Mouse (Mus musculus): ENCODE results near the gene Mgat4b. TPM values are rescaled to one million over a fixed set of nuclear protein-coding genes. Genes with fewer than 3 reads are reported as not detected.
A peak's percentile ranks its signal among the peaks of the same experiment; 100 is the strongest.

Mgat4b gene
- polyA plus RNA-seq, 1 experiment from 2014 or later = 11.9 TPM

DNA sequence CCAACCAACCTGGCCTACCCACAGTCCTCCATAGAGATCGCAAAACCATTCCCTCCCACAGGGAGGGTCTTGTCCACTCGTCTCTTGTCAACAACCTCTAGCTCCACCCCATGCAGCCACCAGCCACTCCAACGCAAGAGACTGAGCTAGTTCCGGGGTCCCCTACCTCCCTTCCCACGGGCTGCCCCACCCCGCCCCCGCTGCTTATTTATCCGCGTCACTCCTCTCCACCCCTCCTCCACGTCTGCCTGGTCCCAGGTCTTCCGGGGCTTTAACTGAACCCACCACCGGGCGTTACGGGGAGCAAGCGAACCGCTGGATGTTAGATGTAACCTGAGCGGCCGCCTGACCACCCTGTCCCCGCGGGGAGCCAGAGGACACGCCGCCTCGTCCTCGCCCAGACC lies 587 bp upstream of the Mgat4b start:
- peaks cover 30% of the 10 kb centered on the region for H3K4me1 ChIP-seq (ENCODE audit: insufficient read depth, low read length)
- H3K36me3 ChIP-seq (ENCODE audit: insufficient read depth, low read length) = peaks cover 28% of the 10 kb centered on the region
- peak overlapping the region; percentile 98 for H3K9ac ChIP-seq (replicated peaks; ENCODE audit: low read length)
- H3K27me3 ChIP-seq (ENCODE audit: insufficient read depth, low read length) = no peaks in the 10 kb centered on the region
- H3K27ac ChIP-seq (ENCODE audit: low read length) = peak overlapping the region; percentile 99
- ATAC-seq (ENCODE audit: low FRiP score, low TSS enrichment) = peak; percentile 95
- H3K4me3 ChIP-seq (ENCODE audit: low read length) = peak overlapping the region; percentile 99
- under 1% methylated on average over 24 of the region's 24 CpGs for WGBS
- peak overlapping the region; percentile 79 for H3K4me2 ChIP-seq (replicated peaks; ENCODE audit: low read depth, low read length)
- H3K9me3 ChIP-seq (ENCODE audit: low read length) = no peaks in the 10 kb centered on the region

DNA sequence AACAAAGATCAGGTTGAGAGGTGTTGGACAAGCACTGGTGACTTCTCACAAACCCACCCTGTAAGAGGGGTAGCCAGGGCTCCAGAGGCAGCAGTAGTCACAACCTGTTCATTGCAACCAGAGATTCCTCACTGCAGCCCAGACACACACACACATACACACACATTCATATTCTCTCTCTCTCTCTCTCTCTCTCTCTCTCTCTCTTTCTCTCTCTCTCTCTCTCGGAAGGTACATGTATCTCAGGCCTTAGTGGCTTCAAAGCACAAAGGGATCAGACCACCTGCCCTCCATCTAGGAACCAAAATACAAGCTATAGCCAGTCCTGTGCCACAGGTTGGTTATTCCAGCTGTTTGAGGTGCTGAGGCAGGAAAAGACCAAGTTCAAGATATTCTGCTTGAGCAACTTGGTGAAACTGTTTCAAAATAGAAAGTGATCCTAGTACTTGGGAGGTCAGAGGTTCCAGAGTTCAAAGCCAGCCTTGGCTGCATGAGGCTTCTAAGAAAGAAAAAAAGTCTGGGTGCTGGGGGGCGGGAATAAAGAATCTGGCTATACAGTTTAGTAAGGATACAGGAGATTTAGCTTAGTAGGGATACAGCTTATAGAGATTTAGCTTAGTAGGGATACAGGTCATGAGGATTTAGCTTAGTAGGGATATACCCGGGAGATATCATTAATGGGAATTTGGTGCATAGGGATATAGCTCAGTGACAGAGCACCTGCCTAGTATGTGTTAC lies 801 bp downstream of the Mgat4b start:
- Histone ChIP-seq H3K36me3 (ENCODE audit: insufficient read depth, low read length) (peaks cover 14% of the 10 kb centered on the region), H3K4me1 (ENCODE audit: insufficient read depth, low read length) (peaks cover 40% of the 10 kb centered on the region), H3K27ac (ENCODE audit: low read length) (no peak overlapping the region), H3K4me3 (ENCODE audit: low read length) (peak overlapping the region; percentile 99), H3K9me3 (ENCODE audit: low read length) (no peaks in the 10 kb centered on the region), H3K27me3 (ENCODE audit: insufficient read depth, low read length) (no peaks in the 10 kb centered on the region), H3K9ac (replicated peaks; ENCODE audit: low read length) (peak overlapping the region; percentile 98), H3K4me2 (replicated peaks; ENCODE audit: low read depth, low read length) (peak overlapping the region; percentile 79)
- WGBS = 95% methylated on average over 3 of the region's 3 CpGs
- no peak for ATAC-seq (ENCODE audit: low FRiP score, low TSS enrichment)

DNA sequence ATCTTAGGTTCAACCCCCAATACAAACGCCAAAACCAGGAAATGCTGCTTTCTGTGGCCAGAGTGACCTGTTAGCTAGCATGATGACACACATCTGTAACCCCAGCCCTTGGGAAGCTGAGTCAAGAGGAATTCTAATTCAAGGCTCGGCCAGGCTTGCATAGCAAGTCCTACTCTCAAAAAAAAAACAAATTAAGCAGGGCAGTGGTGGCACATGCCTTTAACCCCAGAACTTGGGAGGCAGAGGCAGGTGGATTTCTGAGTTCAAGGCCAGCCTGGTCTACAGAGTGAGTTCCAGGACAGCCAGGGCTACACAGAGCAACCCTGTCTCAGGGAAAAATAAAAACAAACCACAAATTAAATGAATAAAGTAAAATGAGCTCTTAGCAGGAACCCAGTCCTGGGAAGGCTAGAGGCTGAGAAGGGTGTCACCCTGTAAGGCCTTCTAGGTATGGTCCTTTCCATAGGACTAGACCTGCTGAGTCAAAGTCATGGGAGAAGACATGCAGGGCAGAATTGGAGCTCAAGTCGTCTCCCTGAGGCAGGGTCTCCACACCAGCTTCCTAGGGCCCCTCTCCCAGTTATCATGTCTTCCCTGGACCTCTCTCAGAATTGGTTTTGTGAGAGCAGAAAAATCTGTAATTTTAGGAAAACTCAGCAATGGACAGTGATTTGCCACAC lies 1.5 kb downstream of the Mgat4b start:
- Histone ChIP-seq H3K4me1 (ENCODE audit: insufficient read depth, low read length) (peaks cover 45% of the 10 kb centered on the region), H3K9ac (replicated peaks; ENCODE audit: low read length) (no peak overlapping the region), H3K36me3 (ENCODE audit: insufficient read depth, low read length) (peaks cover 7% of the 10 kb centered on the region), H3K27ac (ENCODE audit: low read length) (peak overlapping the region; percentile 74; the same call in 1 of the 2 replicates), H3K4me2 (replicated peaks; ENCODE audit: low read depth, low read length) (no peak overlapping the region), H3K4me3 (ENCODE audit: low read length) (no peak overlapping the region), H3K9me3 (ENCODE audit: low read length) (no peaks in the 10 kb centered on the region), H3K27me3 (ENCODE audit: insufficient read depth, low read length) (no peaks in the 10 kb centered on the region)
- 60% methylated on average over 3 of the region's 3 CpGs for whole genome bisulfite sequencing
- no peak for ATAC-seq (ENCODE audit: low FRiP score, low TSS enrichment)

DNA sequence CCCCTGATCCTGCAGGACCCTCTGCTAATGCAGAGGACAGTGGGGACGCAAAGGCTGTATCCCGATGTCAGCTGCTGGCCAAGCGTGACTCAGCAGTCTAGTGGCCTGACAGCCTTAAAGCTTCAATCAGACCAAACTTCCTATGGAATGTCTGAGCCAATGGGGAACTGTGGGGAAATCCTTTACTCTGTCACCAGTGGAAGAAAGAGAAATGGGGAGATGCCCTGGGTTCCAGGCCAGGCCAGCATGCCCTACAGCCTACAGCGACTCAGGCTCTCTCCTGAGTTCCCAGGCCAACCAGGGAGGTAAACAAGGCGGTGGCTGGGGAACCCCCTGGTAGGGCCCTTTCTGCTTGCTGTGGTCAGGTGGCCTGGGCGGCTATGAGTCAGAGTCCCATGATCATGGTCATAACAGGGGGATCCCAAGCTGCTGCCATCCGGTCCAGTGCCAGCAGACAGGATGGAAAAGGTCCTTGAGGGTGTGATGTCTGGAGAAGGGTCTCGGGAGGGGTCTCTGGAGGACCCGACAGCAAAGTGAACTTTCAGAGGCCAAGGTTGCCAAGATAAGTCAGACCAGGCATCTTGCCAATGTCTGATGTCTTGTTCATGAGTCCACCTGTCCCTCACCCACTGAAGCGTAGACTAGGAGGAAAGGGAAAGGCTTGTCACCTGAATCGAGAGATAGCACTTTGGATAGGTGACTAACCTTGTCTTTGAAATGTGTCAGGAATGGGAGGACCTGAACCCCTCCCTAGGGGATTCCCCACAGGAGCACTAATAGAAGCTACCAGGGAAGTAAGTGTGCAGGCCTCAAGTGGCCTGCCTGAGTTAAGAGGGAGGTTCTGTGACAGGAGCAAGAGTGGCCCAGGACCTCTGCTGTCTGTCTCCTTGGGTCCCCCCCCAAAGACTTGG lies 2.4 kb downstream of the Mgat4b start:
- Histone ChIP-seq H3K36me3 (ENCODE audit: insufficient read depth, low read length) (no peaks in the 10 kb centered on the region), H3K4me1 (ENCODE audit: insufficient read depth, low read length) (peaks cover 45% of the 10 kb centered on the region), H3K9me3 (ENCODE audit: low read length) (no peaks in the 10 kb centered on the region), H3K4me3 (ENCODE audit: low read length) (no peak overlapping the region), H3K27ac (ENCODE audit: low read length) (peak overlapping the region; percentile 74), H3K9ac (replicated peaks; ENCODE audit: low read length) (no peak overlapping the region), H3K4me2 (replicated peaks; ENCODE audit: low read depth, low read length) (no peak overlapping the region), H3K27me3 (ENCODE audit: insufficient read depth, low read length) (no peaks in the 10 kb centered on the region)
- ATAC-seq (ENCODE audit: low FRiP score, low TSS enrichment) = peak; percentile 29
- 47% methylated on average over 11 of the region's 11 CpGs for WGBS

DNA sequence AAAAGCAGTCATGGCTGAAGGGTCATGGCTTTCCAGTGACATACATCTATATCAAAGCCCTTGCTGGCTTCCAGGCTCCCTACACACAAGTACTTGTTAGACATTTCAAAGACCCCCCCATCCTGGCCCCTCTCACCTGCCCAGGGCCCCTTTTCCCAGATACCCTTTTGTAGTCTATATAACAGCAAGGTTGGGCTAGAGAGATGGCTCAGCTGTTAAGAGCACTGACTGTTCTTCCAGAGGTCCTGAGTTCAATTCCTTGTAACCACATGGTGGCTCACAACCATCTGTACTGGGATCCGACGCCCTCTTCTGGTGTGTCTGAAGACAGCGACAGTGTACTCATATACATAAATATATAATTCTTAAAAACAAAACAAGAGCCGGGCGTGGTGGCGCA lies 3.9 kb downstream of the Mgat4b start:
- H3K27me3 ChIP-seq (ENCODE audit: insufficient read depth, low read length) = no peaks in the 10 kb centered on the region
- no peaks in the 10 kb centered on the region for H3K36me3 ChIP-seq (ENCODE audit: insufficient read depth, low read length)
- no peak overlapping the region for H3K9ac ChIP-seq (replicated peaks; ENCODE audit: low read length)
- H3K27ac ChIP-seq (ENCODE audit: low read length) = no peak overlapping the region
- no peak overlapping the region for H3K4me3 ChIP-seq (ENCODE audit: low read length)
- WGBS = 97% methylated on average over 6 of the region's 6 CpGs
- H3K4me1 ChIP-seq (ENCODE audit: insufficient read depth, low read length) = peaks cover 40% of the 10 kb centered on the region
- no peaks in the 10 kb centered on the region for H3K9me3 ChIP-seq (ENCODE audit: low read length)
- no peak overlapping the region for H3K4me2 ChIP-seq (replicated peaks; ENCODE audit: low read depth, low read length)
- ATAC-seq (ENCODE audit: low FRiP score, low TSS enrichment) = no peak

DNA sequence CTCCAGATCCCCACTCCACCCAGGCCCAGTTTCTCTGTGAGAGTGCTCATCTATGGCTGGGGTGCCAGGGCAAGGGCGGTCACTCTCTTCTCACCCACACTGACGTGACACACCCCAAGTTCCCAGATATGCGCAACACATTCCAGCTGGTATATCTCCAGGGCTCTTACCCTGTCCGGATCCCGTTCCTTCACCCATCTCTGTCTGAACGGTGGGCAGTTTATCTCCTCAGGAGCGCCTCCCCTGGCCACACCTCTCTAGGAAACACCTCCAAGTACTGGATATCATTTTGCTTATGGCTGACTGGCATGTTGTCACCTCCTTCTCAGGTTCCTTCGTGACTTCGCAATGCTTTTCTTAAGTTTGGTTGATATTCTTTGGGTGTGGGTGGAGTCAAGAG lies 4.9 kb downstream of the Mgat4b start:
- no peak overlapping the region for H3K9ac ChIP-seq (replicated peaks; ENCODE audit: low read length)
- H3K27me3 ChIP-seq (ENCODE audit: insufficient read depth, low read length) = no peaks in the 10 kb centered on the region
- ATAC-seq (ENCODE audit: low FRiP score, low TSS enrichment) = no peak
- 0 out of 2 replicates have a peak overlapping the region, but pooled peaks have one; percentile 5 for H3K4me3 ChIP-seq (ENCODE audit: low read length)
- no peaks in the 10 kb centered on the region for H3K36me3 ChIP-seq (ENCODE audit: insufficient read depth, low read length)
- 14% methylated on average over 9 of the region's 9 CpGs for WGBS
- no peak overlapping the region for H3K27ac ChIP-seq (ENCODE audit: low read length)
- peaks cover 40% of the 10 kb centered on the region for H3K4me1 ChIP-seq (ENCODE audit: insufficient read depth, low read length)
- H3K9me3 ChIP-seq (ENCODE audit: low read length) = no peaks in the 10 kb centered on the region
- peak overlapping the region; percentile 26 for H3K4me2 ChIP-seq (replicated peaks; ENCODE audit: low read depth, low read length)

DNA sequence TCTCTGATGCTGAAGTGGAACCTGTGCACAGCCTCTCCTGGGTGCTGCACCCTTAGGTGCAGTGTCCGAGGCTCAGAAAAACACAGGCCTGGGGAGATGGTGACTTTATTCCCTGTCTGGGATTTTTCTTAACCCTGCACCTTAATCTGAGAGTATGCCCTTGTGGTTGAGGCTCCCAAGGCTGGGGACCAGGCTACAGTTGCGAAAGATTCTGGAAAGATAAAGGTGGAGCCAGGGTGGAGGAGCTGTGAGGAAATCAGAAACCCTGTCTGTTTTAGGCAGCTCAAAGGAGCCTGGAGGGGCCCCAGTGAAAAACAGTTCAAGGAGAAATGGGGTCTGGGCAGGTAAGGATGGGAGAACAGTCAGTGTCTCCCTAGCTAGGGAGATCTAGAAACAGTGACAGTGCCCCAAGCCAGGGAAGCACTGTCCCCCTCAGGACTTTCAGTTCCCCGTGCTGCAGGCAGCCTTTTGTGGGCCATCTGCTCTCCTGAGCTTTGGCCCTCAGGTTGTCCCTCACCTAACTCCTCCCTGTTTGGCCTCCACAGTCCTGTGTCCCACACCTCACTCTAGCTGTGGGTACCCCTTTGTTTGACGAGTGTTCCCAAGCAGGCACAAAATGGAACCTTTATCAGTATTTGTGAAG lies 6.2 kb downstream of the Mgat4b start:
- no peak overlapping the region for H3K4me2 ChIP-seq (replicated peaks; ENCODE audit: low read depth, low read length)
- no peak overlapping the region for H3K27ac ChIP-seq (ENCODE audit: low read length)
- no peak for ATAC-seq (ENCODE audit: low FRiP score, low TSS enrichment)
- H3K36me3 ChIP-seq (ENCODE audit: insufficient read depth, low read length) = no peaks in the 10 kb centered on the region
- H3K4me1 ChIP-seq (ENCODE audit: insufficient read depth, low read length) = peaks cover 33% of the 10 kb centered on the region
- no peak overlapping the region; the same call in 1 of the 2 replicates for H3K9ac ChIP-seq (replicated peaks; ENCODE audit: low read length)
- no peaks in the 10 kb centered on the region for H3K9me3 ChIP-seq (ENCODE audit: low read length)
- H3K27me3 ChIP-seq (ENCODE audit: insufficient read depth, low read length) = no peaks in the 10 kb centered on the region
- no peak overlapping the region for H3K4me3 ChIP-seq (ENCODE audit: low read length)
- WGBS = 81% methylated on average over 4 of the region's 4 CpGs

DNA sequence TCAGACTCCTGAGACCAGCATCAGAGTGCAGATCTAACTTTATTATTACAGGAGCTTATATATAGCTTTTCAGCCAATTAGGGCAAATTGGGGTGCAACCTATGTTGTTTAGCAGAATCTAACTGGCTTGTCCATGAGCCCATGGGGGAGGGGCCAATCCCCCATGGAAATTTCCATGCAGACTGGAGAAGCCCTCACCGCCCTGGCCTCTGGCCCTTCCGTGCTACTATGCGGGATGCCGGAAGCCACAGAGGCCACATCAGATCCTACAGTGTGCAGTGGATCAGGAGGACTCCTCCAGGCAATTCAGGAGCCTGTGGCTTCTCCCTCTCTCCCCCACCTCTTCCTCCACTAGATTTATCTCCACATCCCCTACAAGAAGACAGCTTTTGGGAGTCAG lies 7.1 kb downstream of the Mgat4b start:
- no peak overlapping the region for H3K4me3 ChIP-seq (ENCODE audit: low read length)
- H3K36me3 ChIP-seq (ENCODE audit: insufficient read depth, low read length) = no peaks in the 10 kb centered on the region
- 47% methylated on average over 4 of the region's 4 CpGs for WGBS
- no peaks in the 10 kb centered on the region for H3K9me3 ChIP-seq (ENCODE audit: low read length)
- H3K9ac ChIP-seq (replicated peaks; ENCODE audit: low read length) = no peak overlapping the region
- H3K27ac ChIP-seq (ENCODE audit: low read length) = peak overlapping the region; percentile 20; the same call in 1 of the 2 replicates
- ATAC-seq (ENCODE audit: low FRiP score, low TSS enrichment) = peak; percentile 40; the same call in 1 of the 2 replicates
- H3K4me2 ChIP-seq (replicated peaks; ENCODE audit: low read depth, low read length) = no peak overlapping the region
- H3K27me3 ChIP-seq (ENCODE audit: insufficient read depth, low read length) = no peaks in the 10 kb centered on the region
- H3K4me1 ChIP-seq (ENCODE audit: insufficient read depth, low read length) = peaks cover 28% of the 10 kb centered on the region

DNA sequence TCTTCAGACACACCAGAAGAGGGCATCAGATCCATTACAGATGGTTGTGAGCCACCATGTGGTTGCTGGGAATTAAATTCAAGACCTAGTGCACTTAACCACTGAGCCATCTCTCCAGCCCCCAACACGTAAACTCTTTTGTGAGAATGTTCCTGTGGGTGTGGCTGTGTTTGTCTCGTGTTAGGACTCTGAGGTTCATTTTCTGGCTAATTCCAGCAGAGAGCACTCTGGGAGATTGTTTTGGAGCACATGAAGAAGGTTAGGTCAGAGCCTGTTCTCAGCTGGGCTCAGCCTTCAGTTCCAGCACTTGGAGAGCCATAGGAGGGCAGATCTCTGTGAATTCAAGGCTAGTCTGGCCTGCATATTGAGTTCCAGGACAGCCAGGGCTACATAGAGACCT lies 9.1 kb downstream of the Mgat4b start:
- WGBS = 53% methylated on average over 2 of the region's 2 CpGs
- H3K36me3 ChIP-seq (ENCODE audit: insufficient read depth, low read length) = no peaks in the 10 kb centered on the region
- no peaks in the 10 kb centered on the region for H3K27me3 ChIP-seq (ENCODE audit: insufficient read depth, low read length)
- H3K4me3 ChIP-seq (ENCODE audit: low read length) = no peak overlapping the region
- no peak overlapping the region for H3K9ac ChIP-seq (replicated peaks; ENCODE audit: low read length)
- H3K4me1 ChIP-seq (ENCODE audit: insufficient read depth, low read length) = peaks cover 32% of the 10 kb centered on the region
- no peak overlapping the region for H3K4me2 ChIP-seq (replicated peaks; ENCODE audit: low read depth, low read length)
- H3K9me3 ChIP-seq (ENCODE audit: low read length) = no peaks in the 10 kb centered on the region
- ATAC-seq (ENCODE audit: low FRiP score, low TSS enrichment) = no peak
- no peak overlapping the region for H3K27ac ChIP-seq (ENCODE audit: low read length)
